Mouse (Mus musculus): ENCODE measurements around the gene Gm9903. TPM values are rescaled to one million over a fixed set of nuclear protein-coding genes. Genes with fewer than 3 reads are reported as not detected.

The Gm9903 gene
- polyA plus RNA-seq, 1 experiment from 2014 or later: 0.08 TPM

DNA sequence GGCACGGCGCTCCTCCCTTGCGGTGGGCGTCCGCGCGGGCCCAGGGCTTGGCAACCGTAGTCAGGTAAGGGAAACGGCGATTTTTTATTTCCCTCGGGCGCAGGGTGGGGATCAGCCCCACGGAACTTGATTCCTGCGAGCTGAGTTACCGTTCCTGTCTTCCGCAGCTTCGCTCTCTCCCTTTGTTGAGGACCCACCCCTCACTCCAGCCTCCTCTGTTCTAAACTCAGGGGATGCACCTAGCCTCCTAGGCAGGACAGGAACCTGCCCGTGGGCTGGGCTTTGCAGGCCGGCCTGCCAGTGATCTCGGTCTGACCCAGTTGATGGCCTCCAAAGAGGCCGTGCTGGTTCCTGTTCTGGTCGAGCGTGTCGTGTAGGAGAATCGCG lies 28.9 kb downstream of the Gm9903 start:
- ATAC-seq (ENCODE audit: insufficient read depth): 0 out of 2 replicates have a peak, but pooled peaks have one; percentile 1
- under 1% methylated on average over 25 of the region's 26 CpGs for WGBS (ENCODE audit: insufficient replicate concordance)
- peaks cover 58% of the 10 kb centered on the region for H3K36me3 ChIP-seq (replicated peaks)

GRCm38 (mm10) chr5:33668223-33668622 lies 38.5 kb downstream of the Gm9903 start:
- ATAC-seq (ENCODE audit: insufficient read depth): no peak
- Histone ChIP-seq H3K4me1 (replicated peaks) (no peaks in the 10 kb centered on the region), H3K36me3 (replicated peaks) (peaks cover 97% of the 10 kb centered on the region), H3K9me3 (replicated peaks) (no peaks in the 10 kb centered on the region), H3K9ac (no peak overlapping the region), H3K4me3 (replicated peaks) (no peak overlapping the region), H3K27me3 (no peaks in the 10 kb centered on the region), H3K27ac (replicated peaks) (no peak overlapping the region), H3K4me2 (no peak overlapping the region)

More for the DNA sequence above, 28.9 kb downstream of the Gm9903 start:
- peak overlapping the region; percentile 93 for H3K9ac ChIP-seq
- peaks cover 58% of the 10 kb centered on the region for H3K4me1 ChIP-seq (replicated peaks)
- no peaks in the 10 kb centered on the region for H3K9me3 ChIP-seq (replicated peaks)
- peak overlapping the region; percentile 93 for H3K4me2 ChIP-seq
- no peaks in the 10 kb centered on the region for H3K27me3 ChIP-seq
- H3K4me3 ChIP-seq (replicated peaks): peak overlapping the region; percentile 96
- H3K27ac ChIP-seq (replicated peaks): peak overlapping the region; percentile 98

GRCm38 (mm10) chr5:33671659-33672058 lies 41.9 kb downstream of the Gm9903 start:
- WGBS (ENCODE audit: insufficient replicate concordance): 31% methylated on average over 5 of the region's 5 CpGs
- Histone ChIP-seq H3K9me3 (replicated peaks) (no peaks in the 10 kb centered on the region), H3K36me3 (replicated peaks) (peaks cover 72% of the 10 kb centered on the region), H3K4me1 (replicated peaks) (no peaks in the 10 kb centered on the region), H3K27me3 (no peaks in the 10 kb centered on the region), H3K4me2 (no peak overlapping the region), H3K4me3 (replicated peaks) (no peak overlapping the region), H3K27ac (replicated peaks) (no peak overlapping the region), H3K9ac (no peak overlapping the region)
- ATAC-seq (ENCODE audit: insufficient read depth): no peak

- no peak overlapping the region for H3K9ac ChIP-seq
- H3K9me3 ChIP-seq (replicated peaks): no peaks in the 10 kb centered on the region
- H3K4me3 ChIP-seq (replicated peaks): no peak overlapping the region
- H3K27ac ChIP-seq (replicated peaks): no peak overlapping the region
- no peaks in the 10 kb centered on the region for H3K4me1 ChIP-seq (replicated peaks)
- H3K4me2 ChIP-seq: no peak overlapping the region
- WGBS (ENCODE audit: insufficient replicate concordance): 86% methylated on average over 3 of the region's 3 CpGs
- no peak for ATAC-seq (ENCODE audit: insufficient read depth)
- H3K36me3 ChIP-seq (replicated peaks): peaks cover 44% of the 10 kb centered on the region
- no peaks in the 10 kb centered on the region for H3K27me3 ChIP-seq
These were observed 44.7 kb downstream of the Gm9903 start for GRCm38 (mm10) chr5:33674439-33674838.

- H3K36me3 ChIP-seq (replicated peaks): peaks cover 29% of the 10 kb centered on the region
- WGBS (ENCODE audit: insufficient replicate concordance): 0% methylated on average over 1 of the region's 1 CpGs
- no peaks in the 10 kb centered on the region for H3K9me3 ChIP-seq (replicated peaks)
These were observed 46.2 kb downstream of the Gm9903 start for GRCm38 (mm10) chr5:33675964-33676363.

GRCm38 (mm10) chr5:33678244-33678643 lies 48.5 kb downstream of the Gm9903 start:
- peaks cover 21% of the 10 kb centered on the region for H3K4me1 ChIP-seq (replicated peaks)
- H3K9me3 ChIP-seq (replicated peaks): no peaks in the 10 kb centered on the region
- H3K4me3 ChIP-seq (replicated peaks): no peak overlapping the region
- peaks cover 7% of the 10 kb centered on the region for H3K36me3 ChIP-seq (replicated peaks)
- H3K9ac ChIP-seq: no peak overlapping the region
- H3K27me3 ChIP-seq: no peaks in the 10 kb centered on the region
- H3K27ac ChIP-seq (replicated peaks): no peak overlapping the region
- H3K4me2 ChIP-seq: no peak overlapping the region
- 70% methylated on average over 5 of the region's 5 CpGs for WGBS (ENCODE audit: insufficient replicate concordance)
- no peak for ATAC-seq (ENCODE audit: insufficient read depth)

More at GRCm38 (mm10) chr5:33675964-33676363, 46.2 kb downstream of the Gm9903 start:
- H3K4me1 ChIP-seq (replicated peaks): peaks cover 5% of the 10 kb centered on the region; the same call in 1 of the 2 replicates
- H3K27ac ChIP-seq (replicated peaks): no peak overlapping the region
- H3K9ac ChIP-seq: no peak overlapping the region
- ATAC-seq (ENCODE audit: insufficient read depth): no peak; the same call in 1 of the 2 replicates
- H3K27me3 ChIP-seq: no peaks in the 10 kb centered on the region
- no peak overlapping the region for H3K4me2 ChIP-seq
- H3K4me3 ChIP-seq (replicated peaks): no peak overlapping the region

- no peak for ATAC-seq (ENCODE audit: insufficient read depth)
- H3K4me2 ChIP-seq: no peak overlapping the region
- H3K9me3 ChIP-seq (replicated peaks): no peaks in the 10 kb centered on the region
- H3K4me3 ChIP-seq (replicated peaks): no peak overlapping the region
- H3K27ac ChIP-seq (replicated peaks): no peak overlapping the region
- 19% methylated on average over 3 of the region's 3 CpGs for WGBS (ENCODE audit: insufficient replicate concordance)
- no peaks in the 10 kb centered on the region for H3K27me3 ChIP-seq
- H3K36me3 ChIP-seq (replicated peaks): no peaks in the 10 kb centered on the region
- H3K4me1 ChIP-seq (replicated peaks): peaks cover 21% of the 10 kb centered on the region
- H3K9ac ChIP-seq: no peak overlapping the region
These were observed 51.3 kb downstream of the Gm9903 start for GRCm38 (mm10) chr5:33681044-33681443.

Other genes starting within 250 kb of the Gm9903 start
- gene Nkx1-1, start 195.9 kb upstream of the Gm9903 start, polyA plus RNA-seq (2015; fragmentation: Nextera tagmentation; extraction: Ambion mirVana): not detected in 2 replicates
- 18.3 and 19.7 TPM in 2 replicates for gene Fam53a, start 290 bp upstream of the Gm9903 start, polyA plus RNA-seq (2015; fragmentation: Nextera tagmentation; extraction: Ambion mirVana)
- gene Slbp, start 22.6 kb downstream of the Gm9903 start, polyA plus RNA-seq (2015; fragmentation: Nextera tagmentation; extraction: Ambion mirVana): 246 and 270 TPM in 2 replicates
- 134 and 140 TPM in 2 replicates for gene Tacc3, start 28.2 kb downstream of the Gm9903 start, polyA plus RNA-seq (2015; fragmentation: Nextera tagmentation; extraction: Ambion mirVana)
- gene Tmem129, start 28.5 kb downstream of the Gm9903 start, polyA plus RNA-seq (2015; fragmentation: Nextera tagmentation; extraction: Ambion mirVana): 20.6 and 23.1 TPM in 2 replicates
- gene Fgfr3, start 91.7 kb downstream of the Gm9903 start, polyA plus RNA-seq (2015; fragmentation: Nextera tagmentation; extraction: Ambion mirVana): 2.7 and 3.0 TPM in 2 replicates
- 18.9 and 21.3 TPM in 2 replicates for gene Letm1, start 152.9 kb downstream of the Gm9903 start, polyA plus RNA-seq (2015; fragmentation: Nextera tagmentation; extraction: Ambion mirVana)
- 23.0 and 26.9 TPM in 2 replicates for gene Nsd2, start 190.8 kb downstream of the Gm9903 start, polyA plus RNA-seq (2015; fragmentation: Nextera tagmentation; extraction: Ambion mirVana)